Mouse (Mus musculus) liver, postnatal 0 days (tissue): ENCODE measurements around the gene H2afv. TPM values are rescaled to one million over a fixed set of nuclear protein-coding genes. Genes with fewer than 3 reads are reported as not detected.
A peak's percentile ranks its signal among the peaks of the same experiment; 100 is the strongest.

ENCODE experiments used
- ATAC-seq: fragments of 200-750 bp; cut with Nextera tagmentation; 2 replicates; pipeline ENCODE4 v1.8.0; 2017; ENCODE audit warnings: mild to moderate bottlenecking, moderate library complexity
- DNase-seq: peaks from one replicate; pipeline ENCODE4 v3.0.0-alpha.2; 2016
- H3K27ac ChIP-seq: fragments of 300-500 bp; sonication (generic); 2 replicates; pipeline ENCODE4 v1.5.1; 2014; ENCODE audit warnings: antibody characterized with exemption, moderate library complexity, mild to moderate bottlenecking, low read depth
- H3K27me3 ChIP-seq: fragments of 300-500 bp; sonication (generic); 2 replicates; pipeline ENCODE4 v1.6.1; 2014; ENCODE audit warnings: low read length, control low read depth, mixed read lengths; ENCODE audit not compliant: insufficient read depth
- H3K36me3 ChIP-seq: fragments of 300-500 bp; sonication (generic); replicated peaks from 2 replicates; pipeline ENCODE4 v1.6.1; 2014; ENCODE audit warnings: mild to moderate bottlenecking, control low read depth, low read length, moderate library complexity, mixed read lengths; ENCODE audit not compliant: insufficient read depth
- H3K4me1 ChIP-seq: fragments of 300-500 bp; sonication (generic); 2 replicates; pipeline ENCODE4 v1.6.1; 2014; ENCODE audit warnings: antibody characterized with exemption, mild to moderate bottlenecking, control low read depth; ENCODE audit not compliant: insufficient read depth
- H3K4me2 ChIP-seq: fragments of 300-500 bp; sonication (generic); 2 replicates; pipeline ENCODE4 v1.6.1; 2014; ENCODE audit warnings: low read depth, mild to moderate bottlenecking, low read length, moderate library complexity, mixed read lengths
- H3K4me3 ChIP-seq: fragments of 300-500 bp; sonication (generic); 2 replicates; pipeline ENCODE4 v1.5.1; 2014; ENCODE audit warnings: low read depth, low read length
- H3K9ac ChIP-seq: fragments of 300-500 bp; sonication (generic); replicated peaks from 2 replicates; pipeline ENCODE4 v1.6.1; 2014; ENCODE audit warnings: mild to moderate bottlenecking, moderate library complexity
- H3K9me3 ChIP-seq: fragments of 300-500 bp; sonication (generic); 2 replicates; pipeline ENCODE4 v1.6.1; 2016; ENCODE audit warnings: mild to moderate bottlenecking, control low read depth, low read length, mixed read lengths
- CTCF ChIP-seq: sonication (generic); IDR thresholded peaks from 2 replicates; pipeline ENCODE4 v1.5.1; 2016; ENCODE audit warnings: antibody characterized with exemption, low read depth
- EP300 ChIP-seq: IDR thresholded peaks from 2 replicates; pipeline ENCODE4 v1.6.1; 2016; ENCODE audit warnings: antibody characterized with exemption, low read depth, mild to moderate bottlenecking
- WGBS: fragments of 180-500 bp; shearing (Covaris S2); extraction: QIAGEN DNeasy Blood & Tissue Kit; methylation state at CpG from one replicate; pipeline ENCODE4 v1.1.7; 2014; ENCODE audit not compliant: insufficient replicate concordance; 5-methylcytosine and 5-hydroxymethylcytosine counted together
- polyA plus RNA-seq: library from polyadenylated mRNA; unstranded; fragments of >200 nt; fragmentation: Nextera tagmentation; extraction: Ambion mirVana; gene quantifications from 2 replicates; pipeline ENCODE4 v1.2.1, GENCODE M21; 2015

Gene H2afv
- polyA plus RNA-seq, 1 experiment from 2014 or later, result 135 TPM

DNA sequence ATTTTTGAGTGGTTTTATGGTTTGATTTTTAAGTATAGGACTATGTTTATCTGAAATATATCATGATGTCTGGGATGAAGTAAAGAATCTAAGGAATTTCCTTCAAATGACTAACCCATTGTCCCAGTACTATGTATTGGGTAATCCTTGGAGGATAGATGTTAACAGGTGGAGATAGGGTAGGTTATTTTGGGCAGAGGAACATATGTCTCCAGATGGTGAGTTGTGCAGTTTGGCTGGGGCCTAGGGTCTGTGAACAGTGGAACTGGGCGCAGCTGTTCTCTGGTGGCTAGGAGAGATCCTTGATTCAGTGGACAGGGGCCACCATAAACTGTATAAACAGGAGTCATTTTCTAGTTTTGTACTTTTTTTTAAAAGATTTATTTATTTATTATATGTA is 33.1 kb upstream of the H2afv start:
- no peak for ATAC-seq

GRCm38 (mm10) chr11:6476876-6477275 is 32.6 kb upstream of the H2afv start:
- no peak for DNase-seq
- H3K4me2 ChIP-seq, result no peak overlapping the region
- H3K9ac ChIP-seq, result no peak overlapping the region
- TF ChIP-seq CTCF, result no peak
- TF ChIP-seq EP300, result no peak
- no peaks in the 10 kb centered on the region for H3K27me3 ChIP-seq
- peaks cover 26% of the 10 kb centered on the region for H3K4me1 ChIP-seq
- ATAC-seq, result no peak
- H3K9me3 ChIP-seq, result no peaks in the 10 kb centered on the region
- 76% methylated on average over 6 of the region's 6 CpGs for WGBS
- H3K36me3 ChIP-seq, result no peaks in the 10 kb centered on the region
- H3K27ac ChIP-seq, result no peak overlapping the region
- no peak overlapping the region for H3K4me3 ChIP-seq

More for the DNA sequence above, 33.1 kb upstream of the H2afv start:
- Histone ChIP-seq H3K27me3 (no peaks in the 10 kb centered on the region), H3K27ac (no peak overlapping the region), H3K9ac (no peak overlapping the region), H3K4me2 (no peak overlapping the region), H3K36me3 (no peaks in the 10 kb centered on the region), H3K4me3 (no peak overlapping the region), H3K4me1 (peaks cover 23% of the 10 kb centered on the region), H3K9me3 (no peaks in the 10 kb centered on the region)
- WGBS, result 100% methylated on average over 1 of the region's 1 CpGs
- DNase-seq, result no peak
- TF ChIP-seq EP300 (no peak), CTCF (no peak)

GRCm38 (mm10) chr11:6475867-6476484 is 31.7 kb upstream of the H2afv start, which contains the start of gene Purb:
TSS of gene Purb (minus strand) at chr11:6475917.
- DNase-seq (peak; percentile 94), ATAC-seq (peak; percentile 94)
- H3K4me1 ChIP-seq, result peaks cover 32% of the 10 kb centered on the region
- H3K27me3 ChIP-seq, result no peaks in the 10 kb centered on the region
- H3K9ac ChIP-seq, result peak within 1 kb of the TSS; percentile 97
- WGBS, result under 1% methylated on average over 36 of the region's 76 CpGs
- no peaks in the 10 kb centered on the region for H3K9me3 ChIP-seq
- H3K4me3 ChIP-seq, result peak within 1 kb of the TSS; percentile 94
- peak within 1 kb of the TSS; percentile 93 for H3K4me2 ChIP-seq
- H3K36me3 ChIP-seq, result no peaks in the 10 kb centered on the region; the same call in 1 of the 2 replicates
- H3K27ac ChIP-seq, result peak within 1 kb of the TSS; percentile 98
- no peak for TF ChIP-seq CTCF
- no peak for TF ChIP-seq EP300

- WGBS, result 0% methylated on average over 95 of the region's 109 CpGs
- Histone ChIP-seq H3K4me1 (peaks cover 36% of the 10 kb centered on the region), H3K4me3 (peak overlapping the region; percentile 94), H3K27ac (peak overlapping the region; percentile 98), H3K27me3 (no peaks in the 10 kb centered on the region), H3K9ac (peak overlapping the region; percentile 97), H3K36me3 (peaks cover 6% of the 10 kb centered on the region; the same call in 1 of the 2 replicates), H3K4me2 (peak overlapping the region; percentile 72), H3K9me3 (no peaks in the 10 kb centered on the region)
- peak; percentile 58 for ATAC-seq
- DNase-seq, result peak; percentile 70
- no peak for TF ChIP-seq EP300
- TF ChIP-seq CTCF, result peak; percentile 27; the same call in 1 of the 2 replicates
These were observed 30.9 kb upstream of the H2afv start for GRCm38 (mm10) chr11:6474874-6475731.

GRCm38 (mm10) chr11:6474381-6474780 is 30.1 kb upstream of the H2afv start:
- TF ChIP-seq CTCF, result no peak
- no peak for TF ChIP-seq EP300
- H3K9me3 ChIP-seq, result no peaks in the 10 kb centered on the region
- no peaks in the 10 kb centered on the region for H3K27me3 ChIP-seq
- H3K27ac ChIP-seq, result peak overlapping the region; percentile 98
- ATAC-seq, result no peak
- WGBS, result 31% methylated on average over 6 of the region's 6 CpGs
- H3K9ac ChIP-seq, result peak overlapping the region; percentile 97
- H3K4me3 ChIP-seq, result peak overlapping the region; percentile 94
- H3K4me1 ChIP-seq, result peaks cover 39% of the 10 kb centered on the region
- no peak for DNase-seq
- H3K4me2 ChIP-seq, result peak overlapping the region; percentile 72
- H3K36me3 ChIP-seq, result peaks cover 6% of the 10 kb centered on the region; the same call in 1 of the 2 replicates

GRCm38 (mm10) chr11:6472076-6472475 is 27.8 kb upstream of the H2afv start:
- H3K36me3 ChIP-seq, result peaks cover 13% of the 10 kb centered on the region; the same call in 1 of the 2 replicates
- DNase-seq (no peak), ATAC-seq (no peak)
- H3K27ac ChIP-seq, result peak overlapping the region; percentile 24; the same call in 1 of the 2 replicates
- H3K27me3 ChIP-seq, result no peaks in the 10 kb centered on the region
- peak overlapping the region; percentile 72 for H3K4me2 ChIP-seq
- H3K4me3 ChIP-seq, result peak overlapping the region; percentile 94
- H3K9me3 ChIP-seq, result no peaks in the 10 kb centered on the region
- no peak for TF ChIP-seq EP300
- no peak for TF ChIP-seq CTCF
- peak overlapping the region; percentile 53; the same call in 1 of the 2 replicates for H3K9ac ChIP-seq
- peaks cover 35% of the 10 kb centered on the region for H3K4me1 ChIP-seq
